Mouse (Mus musculus) heart, embryonic 11.5 days (tissue): Measurements from ENCODE around the gene Uba52. TPM values are rescaled to one million over a fixed set of nuclear protein-coding genes. Genes with fewer than 3 reads are reported as not detected.

Experiments used
- ATAC-seq: fragments of 200-750 bp; cut with Nextera tagmentation; replicated peaks from 2 replicates; pipeline ENCODE4 v1.8.0; 2017; ENCODE audit warnings: moderate library complexity; ENCODE audit not compliant: insufficient number of reproducible peaks, low FRiP score, low TSS enrichment
- H3K27ac ChIP-seq: fragments of 300-500 bp; sonication (generic); 2 replicates; pipeline ENCODE4 v1.5.1; 2014; ENCODE audit warnings: mild to moderate bottlenecking, low read depth, low read length
- H3K27me3 ChIP-seq: fragments of 300-500 bp; sonication (generic); 2 replicates; pipeline ENCODE4 v1.6.1; 2014; ENCODE audit warnings: mild to moderate bottlenecking, low read length, mixed read lengths; ENCODE audit not compliant: control insufficient read depth, insufficient read depth
- H3K36me3 ChIP-seq: fragments of 300-500 bp; sonication (generic); 2 replicates; pipeline ENCODE4 v1.6.1; 2014; ENCODE audit warnings: mild to moderate bottlenecking, low read length, moderate library complexity, mixed read lengths; ENCODE audit not compliant: control insufficient read depth, insufficient read depth
- H3K4me1 ChIP-seq: fragments of 300-500 bp; sonication (generic); 2 replicates; pipeline ENCODE4 v1.6.1; 2014; ENCODE audit warnings: low read length; ENCODE audit not compliant: control insufficient read depth, insufficient read depth
- H3K4me2 ChIP-seq: fragments of 300-500 bp; sonication (generic); 2 replicates; pipeline ENCODE4 v1.6.1; 2014; ENCODE audit warnings: mild to moderate bottlenecking, moderate library complexity
- H3K4me3 ChIP-seq: fragments of 300-500 bp; sonication (generic); 2 replicates; pipeline ENCODE4 v1.5.1; 2014; ENCODE audit warnings: low read depth, low read length
- H3K9ac ChIP-seq: fragments of 300-500 bp; sonication (generic); 2 replicates; pipeline ENCODE4 v1.6.1; 2014; ENCODE audit warnings: mild to moderate bottlenecking, low read depth, low read length, moderate library complexity
- H3K9me3 ChIP-seq: fragments of 300-500 bp; sonication (generic); replicated peaks from 2 replicates; pipeline ENCODE4 v1.6.1; 2016; ENCODE audit warnings: low read length; ENCODE audit not compliant: control insufficient read depth
- WGBS: fragments of 180-500 bp; shearing (Covaris S2); extraction: QIAGEN DNeasy Blood & Tissue Kit; methylation state at CpG from one replicate; pipeline ENCODE4 v1.1.7; 2014; ENCODE audit not compliant: insufficient replicate concordance; 5-methylcytosine and 5-hydroxymethylcytosine counted together
- polyA plus RNA-seq: library from polyadenylated mRNA; unstranded; fragments of >200 nt; fragmentation: Nextera tagmentation; extraction: Ambion mirVana; gene quantifications from 2 replicates; pipeline ENCODE4 v1.2.1, GENCODE M21; 2014

Gene Uba52
- polyA plus RNA-seq, 1 experiment from 2014 or later: 827 TPM

- no peak overlapping the region for H3K9ac ChIP-seq
- no peaks in the 10 kb centered on the region for H3K36me3 ChIP-seq
- H3K9me3 ChIP-seq: no peaks in the 10 kb centered on the region
- H3K27ac ChIP-seq: no peak overlapping the region
- no peak overlapping the region for H3K4me3 ChIP-seq
- 90% methylated on average over 10 of the region's 10 CpGs for WGBS
- ATAC-seq: no peak
- H3K4me1 ChIP-seq: peaks cover 38% of the 10 kb centered on the region
- no peaks in the 10 kb centered on the region for H3K27me3 ChIP-seq
- no peak overlapping the region for H3K4me2 ChIP-seq
Measured at GRCm38 (mm10) chr8:70549412-70550184, 39.0 kb upstream of the Uba52 start.

- Histone ChIP-seq H3K9me3 (no peaks in the 10 kb centered on the region), H3K4me3 (no peak overlapping the region), H3K27ac (no peak overlapping the region), H3K4me2 (no peak overlapping the region), H3K4me1 (peaks cover 32% of the 10 kb centered on the region), H3K9ac (no peak overlapping the region), H3K36me3 (no peaks in the 10 kb centered on the region), H3K27me3 (no peaks in the 10 kb centered on the region)
- WGBS: 86% methylated on average over 6 of the region's 6 CpGs
- no peak for ATAC-seq
Measured at GRCm38 (mm10) chr8:70547762-70548161, 37.2 kb upstream of the Uba52 start.

- no peak for ATAC-seq
- 85% methylated on average over 4 of the region's 4 CpGs for WGBS
- no peaks in the 10 kb centered on the region for H3K27me3 ChIP-seq
- H3K36me3 ChIP-seq: no peaks in the 10 kb centered on the region
- H3K4me2 ChIP-seq: no peak overlapping the region
- H3K9ac ChIP-seq: no peak overlapping the region
- H3K4me1 ChIP-seq: peaks cover 21% of the 10 kb centered on the region
- H3K9me3 ChIP-seq: no peaks in the 10 kb centered on the region
- no peak overlapping the region for H3K4me3 ChIP-seq
- no peak overlapping the region for H3K27ac ChIP-seq
Measured at GRCm38 (mm10) chr8:70546412-70546811, 35.8 kb upstream of the Uba52 start.

GRCm38 (mm10) chr8:70544200-70544687 is 33.6 kb upstream of the Uba52 start:
- Histone ChIP-seq H3K9me3 (no peaks in the 10 kb centered on the region), H3K9ac (no peak overlapping the region), H3K4me2 (no peak overlapping the region), H3K27me3 (no peaks in the 10 kb centered on the region), H3K36me3 (no peaks in the 10 kb centered on the region), H3K4me1 (peaks cover 30% of the 10 kb centered on the region), H3K4me3 (no peak overlapping the region), H3K27ac (no peak overlapping the region)
- 55% methylated on average over 6 of the region's 6 CpGs for WGBS
- ATAC-seq: no peak

- H3K9me3 ChIP-seq: no peaks in the 10 kb centered on the region
- H3K4me3 ChIP-seq: no peak overlapping the region
- H3K4me2 ChIP-seq: peak overlapping the region; percentile 98
- no peak for ATAC-seq
- no peaks in the 10 kb centered on the region for H3K27me3 ChIP-seq
- H3K36me3 ChIP-seq: peaks cover 5% of the 10 kb centered on the region; the same call in 1 of the 2 replicates
- H3K9ac ChIP-seq: 0 out of 2 replicates have a peak overlapping the region, but pooled peaks have one; percentile 24
- H3K4me1 ChIP-seq: peaks cover 30% of the 10 kb centered on the region
- H3K27ac ChIP-seq: no peak overlapping the region
- 78% methylated on average over 5 of the region's 5 CpGs for WGBS
Measured at GRCm38 (mm10) chr8:70541081-70541480, 30.5 kb upstream of the Uba52 start.

GRCm38 (mm10) chr8:70540507-70541071 is 30.0 kb upstream of the Uba52 start:
- 45% methylated on average over 7 of the region's 7 CpGs for WGBS
- ATAC-seq: no peak
- Histone ChIP-seq H3K4me2 (peak overlapping the region; percentile 98), H3K4me3 (peak overlapping the region; percentile 88), H3K36me3 (peaks cover 5% of the 10 kb centered on the region; the same call in 1 of the 2 replicates), H3K27me3 (no peaks in the 10 kb centered on the region), H3K9me3 (no peaks in the 10 kb centered on the region), H3K27ac (peak overlapping the region; percentile 57), H3K4me1 (peaks cover 30% of the 10 kb centered on the region), H3K9ac (peak overlapping the region; percentile 91)

- WGBS: 13% methylated on average over 4 of the region's 4 CpGs
- peaks cover 5% of the 10 kb centered on the region; the same call in 1 of the 2 replicates for H3K36me3 ChIP-seq
- H3K9me3 ChIP-seq: no peaks in the 10 kb centered on the region
- no peaks in the 10 kb centered on the region for H3K27me3 ChIP-seq
- H3K4me1 ChIP-seq: peaks cover 31% of the 10 kb centered on the region
- peak overlapping the region; percentile 88 for H3K4me3 ChIP-seq
- no peak for ATAC-seq
- peak overlapping the region; percentile 91 for H3K9ac ChIP-seq
- H3K27ac ChIP-seq: peak overlapping the region; percentile 57
- H3K4me2 ChIP-seq: peak overlapping the region; percentile 98
Measured at GRCm38 (mm10) chr8:70540013-70540506, 29.5 kb upstream of the Uba52 start.

- peak within 1 kb of the TSS; percentile 91 for H3K9ac ChIP-seq
- ATAC-seq: peak; percentile 83
- peaks cover 12% of the 10 kb centered on the region for H3K36me3 ChIP-seq
- H3K27me3 ChIP-seq: no peaks in the 10 kb centered on the region
- WGBS: under 1% methylated on average over 58 of the region's 58 CpGs
- H3K4me1 ChIP-seq: peaks cover 31% of the 10 kb centered on the region
- peak within 1 kb of the TSS; percentile 98 for H3K4me2 ChIP-seq
- peak within 1 kb of the TSS; percentile 95 for H3K27ac ChIP-seq
- H3K4me3 ChIP-seq: peak within 1 kb of the TSS; percentile 88
- no peaks in the 10 kb centered on the region for H3K9me3 ChIP-seq
Measured at GRCm38 (mm10) chr8:70539077-70539813, 28.6 kb upstream of the Uba52 start, which contains the start of gene Ell. Gene Ell (plus strand): TSS chr8:70539457.
